Mouse (Mus musculus): ENCODE results near the gene Plcd4. TPM values are rescaled to one million over a fixed set of nuclear protein-coding genes. Genes with fewer than 3 reads are reported as not detected.
"Not testable (repeated sequence)": the region's sequence is repeated elsewhere in the genome, so short reads cannot be mapped to it uniquely, and the experiment has no call there.

Gene Plcd4
- not detected in 2 replicates for polyA plus RNA-seq (2011; ENCODE audit: insufficient read depth, insufficient read length, low replicate concordance, missing spikeins)

DNA sequence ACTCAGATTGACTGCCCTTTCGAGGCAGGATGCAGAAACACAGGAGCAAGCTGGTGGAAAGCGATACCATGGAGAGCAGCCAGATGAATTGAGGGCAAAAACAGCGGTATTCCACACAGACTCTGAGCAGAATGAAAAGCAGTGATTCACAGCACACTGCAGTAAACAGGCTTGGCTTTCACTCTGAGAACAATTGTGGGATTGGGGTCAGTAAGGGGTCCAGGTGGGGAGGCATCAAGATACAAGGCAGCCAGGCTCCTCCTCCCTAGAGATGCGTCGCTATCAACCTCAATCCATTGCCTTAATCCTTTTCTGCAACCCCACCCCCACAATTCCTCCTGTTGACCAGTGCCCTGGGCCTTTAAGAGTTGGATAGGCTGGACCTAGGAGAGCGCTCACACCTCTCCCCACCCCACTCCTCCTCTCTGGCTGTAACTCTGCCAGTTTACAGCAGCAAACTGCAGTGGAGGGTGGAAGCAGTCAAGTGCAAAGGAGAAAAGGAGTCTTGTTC is at the start of gene Plcd4:
Gene Plcd4, plus strand, starts transcription at position 438 of the 511 bp plus-strand sequence.
- WGBS: 24% methylated on average over 6 of the region's 6 CpGs
- no peak for TF ChIP-seq CTCF (IDR thresholded peaks at IDR 0.05; ENCODE audit: control insufficient read depth, insufficient read depth, low read length)
- TF ChIP-seq POLR2A (IDR thresholded peaks at IDR 0.05; ENCODE audit: borderline replicate concordance, control insufficient read depth, low read depth, low read length): no peak
- no peak within 1 kb of the TSS; the same call in 1 of the 2 replicates for H3K27ac ChIP-seq (ENCODE audit: control insufficient read depth, insufficient read depth, low read depth, low read length, poor library complexity)
- no peak within 1 kb of the TSS for H3K4me3 ChIP-seq (replicated peaks; ENCODE audit: control insufficient read depth, low read depth, low read length)
- H3K4me1 ChIP-seq (ENCODE audit: control insufficient read depth, insufficient read depth, low read length): no peaks in the 10 kb centered on the region; the same call in 1 of the 2 replicates

DNA sequence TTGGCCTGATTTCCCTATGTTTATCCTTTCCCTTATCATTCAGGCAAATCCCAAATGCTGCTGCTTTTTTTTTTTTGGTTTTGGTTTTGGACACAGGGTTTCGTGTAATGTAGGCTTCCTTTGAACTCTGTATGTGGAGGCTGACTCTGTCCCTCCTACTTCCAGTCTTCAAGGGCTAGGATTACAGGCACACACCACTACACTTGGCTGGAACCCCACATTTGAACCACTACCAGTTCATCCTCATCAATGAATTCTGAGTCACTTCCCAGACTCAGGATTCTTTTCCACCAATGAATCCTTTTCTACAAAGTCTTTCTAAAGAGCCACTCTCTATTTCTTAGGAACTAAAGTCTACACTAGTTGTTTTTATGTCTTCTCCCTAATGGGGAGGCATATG is 41.6 kb upstream of the Plcd4 start:
- 72% methylated on average over 1 of the region's 1 CpGs for WGBS
- no peak for TF ChIP-seq POLR2A (IDR thresholded peaks at IDR 0.05; ENCODE audit: borderline replicate concordance, control insufficient read depth, low read depth, low read length)
- TF ChIP-seq CTCF (IDR thresholded peaks at IDR 0.05; ENCODE audit: control insufficient read depth, insufficient read depth, low read length): no peak

DNA sequence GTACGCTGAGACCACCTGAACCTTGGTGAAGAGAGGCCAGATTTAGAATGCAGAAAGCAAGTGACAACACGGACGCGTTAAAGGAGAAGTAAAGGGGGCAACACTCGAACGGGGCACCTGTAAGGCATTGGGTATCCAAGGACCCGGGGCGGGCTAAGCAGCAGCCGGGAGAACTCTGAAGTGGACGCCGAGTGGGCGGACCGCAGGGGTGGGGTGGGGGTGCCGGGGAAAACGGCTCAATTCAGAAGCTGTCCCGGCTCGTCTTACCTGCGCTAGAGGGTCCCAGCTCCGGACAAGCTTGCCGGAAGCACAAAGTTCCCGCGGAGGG is 37.3 kb upstream of the Plcd4 start:
- Histone ChIP-seq H3K27ac (ENCODE audit: control insufficient read depth, insufficient read depth, low read depth, low read length, poor library complexity) (no peak overlapping the region), H3K4me3 (replicated peaks; ENCODE audit: control insufficient read depth, low read depth, low read length) (peak overlapping the region; percentile 85), H3K4me1 (ENCODE audit: control insufficient read depth, insufficient read depth, low read length) (no peaks in the 10 kb centered on the region; the same call in 1 of the 2 replicates)
- TF ChIP-seq CTCF (IDR thresholded peaks at IDR 0.05; ENCODE audit: control insufficient read depth, insufficient read depth, low read length) (no peak), POLR2A (IDR thresholded peaks at IDR 0.05; ENCODE audit: borderline replicate concordance, control insufficient read depth, low read depth, low read length) (no peak)
- WGBS: under 1% methylated on average over 22 of the region's 22 CpGs

More for the DNA sequence above, 41.6 kb upstream of the Plcd4 start:
- Histone ChIP-seq H3K4me3 (replicated peaks; ENCODE audit: control insufficient read depth, low read depth, low read length) (no peak overlapping the region), H3K4me1 (ENCODE audit: control insufficient read depth, insufficient read depth, low read length) (no peaks in the 10 kb centered on the region; the same call in 1 of the 2 replicates), H3K27ac (ENCODE audit: control insufficient read depth, insufficient read depth, low read depth, low read length, poor library complexity) (no peak overlapping the region)

DNA sequence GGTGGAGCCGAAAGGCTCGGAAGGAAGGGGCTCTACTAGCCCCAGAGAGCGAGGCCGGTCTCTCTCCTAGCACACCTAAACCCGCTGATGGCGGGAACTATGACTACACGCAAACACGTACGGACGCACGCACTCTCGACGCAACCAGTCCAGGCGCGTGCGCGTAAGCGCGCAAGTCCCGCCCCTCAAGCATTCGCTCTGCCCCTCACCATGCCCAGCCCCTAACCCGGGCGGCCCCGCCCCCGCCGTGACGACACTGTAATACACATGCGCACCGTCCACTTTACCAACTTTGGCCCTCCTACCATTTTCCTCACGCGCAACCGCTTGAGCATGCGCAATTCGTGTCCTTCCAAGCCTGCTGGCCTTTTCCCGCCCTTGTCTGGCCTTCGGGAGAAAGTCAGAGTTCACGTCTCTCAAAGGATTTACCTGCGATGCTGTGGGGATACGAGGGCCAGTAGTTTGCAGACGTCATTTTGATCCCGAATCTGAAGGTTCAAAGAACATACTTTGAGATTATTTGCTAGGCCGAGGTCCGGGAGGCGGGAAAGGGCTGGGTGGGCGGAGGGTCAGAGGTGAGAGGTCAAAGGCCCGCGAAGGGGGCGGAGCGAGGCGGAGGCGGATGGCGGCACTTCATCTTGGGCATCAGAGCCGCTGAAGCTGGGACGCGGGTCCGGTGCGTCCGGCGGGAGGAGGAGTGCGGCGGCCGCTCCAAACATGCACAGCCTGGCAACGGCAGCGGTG is 36.8 kb upstream of the Plcd4 start, which contains the start of gene Cnot9:
Gene Cnot9, plus strand, starts transcription at position 338 of the 744 bp plus-strand sequence.
- TF ChIP-seq POLR2A (IDR thresholded peaks at IDR 0.05; ENCODE audit: borderline replicate concordance, control insufficient read depth, low read depth, low read length) (peak; percentile 84), CTCF (IDR thresholded peaks at IDR 0.05; ENCODE audit: control insufficient read depth, insufficient read depth, low read length) (no peak)
- under 1% methylated on average over 64 of the region's 64 CpGs for WGBS
- Histone ChIP-seq H3K4me1 (ENCODE audit: control insufficient read depth, insufficient read depth, low read length) (no peaks in the 10 kb centered on the region; the same call in 1 of the 2 replicates), H3K27ac (ENCODE audit: control insufficient read depth, insufficient read depth, low read depth, low read length, poor library complexity) (peak within 1 kb of the TSS; percentile 63), H3K4me3 (replicated peaks; ENCODE audit: control insufficient read depth, low read depth, low read length) (peak within 1 kb of the TSS; percentile 85)

DNA sequence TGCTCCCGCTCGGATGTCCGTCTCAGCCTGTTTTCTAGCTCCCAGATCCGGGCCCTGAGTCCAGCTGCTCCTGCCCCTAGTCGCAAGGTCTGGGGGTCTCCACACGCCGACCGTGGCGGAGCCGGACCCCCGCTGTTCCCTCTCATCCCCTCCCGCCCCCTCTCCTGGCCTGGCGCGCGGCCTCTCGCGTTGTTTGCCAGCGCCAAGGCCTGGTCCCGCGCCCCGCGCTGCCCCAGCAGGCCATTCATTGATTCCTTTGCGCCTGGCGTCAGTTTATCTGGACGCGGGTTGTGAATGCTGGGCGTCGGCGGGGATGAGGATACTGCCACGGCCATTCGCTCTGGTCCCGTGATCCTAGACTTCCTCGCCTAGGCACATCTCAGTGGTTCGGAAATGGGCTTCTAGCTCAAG is 36.2 kb upstream of the Plcd4 start:
- H3K27ac ChIP-seq (ENCODE audit: control insufficient read depth, insufficient read depth, low read depth, low read length, poor library complexity): peak overlapping the region; percentile 63
- peak overlapping the region; percentile 83 for H3K4me3 ChIP-seq (replicated peaks; ENCODE audit: control insufficient read depth, low read depth, low read length)
- WGBS: under 1% methylated on average over 34 of the region's 34 CpGs
- TF ChIP-seq POLR2A (IDR thresholded peaks at IDR 0.05; ENCODE audit: borderline replicate concordance, control insufficient read depth, low read depth, low read length) (no peak), CTCF (IDR thresholded peaks at IDR 0.05; ENCODE audit: control insufficient read depth, insufficient read depth, low read length) (no peak)
- H3K4me1 ChIP-seq (ENCODE audit: control insufficient read depth, insufficient read depth, low read length): no peaks in the 10 kb centered on the region; the same call in 1 of the 2 replicates

DNA sequence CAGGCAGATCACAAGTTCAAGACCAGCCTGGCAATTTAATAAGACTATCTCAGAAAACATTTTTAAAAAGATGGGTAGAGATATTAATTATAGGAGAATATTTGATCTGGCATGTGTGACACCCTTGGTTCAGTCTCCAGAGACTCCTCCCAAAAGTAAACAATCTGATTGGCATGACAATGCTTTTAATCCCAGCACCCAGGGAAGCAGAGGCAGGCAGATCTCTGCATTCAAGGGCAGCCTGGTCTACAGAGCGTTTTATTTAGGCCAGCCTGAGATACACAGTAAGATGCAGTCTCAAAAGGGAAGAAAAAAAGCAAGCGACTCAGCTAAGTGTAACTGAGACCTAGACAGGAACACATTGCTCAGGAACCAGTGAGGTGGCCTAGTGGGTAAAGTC is 34.9 kb upstream of the Plcd4 start:
- WGBS: 76% methylated on average over 2 of the region's 2 CpGs
- H3K4me1 ChIP-seq (ENCODE audit: control insufficient read depth, insufficient read depth, low read length): no peaks in the 10 kb centered on the region; the same call in 1 of the 2 replicates
- TF ChIP-seq CTCF (IDR thresholded peaks at IDR 0.05; ENCODE audit: control insufficient read depth, insufficient read depth, low read length) (no peak), POLR2A (IDR thresholded peaks at IDR 0.05; ENCODE audit: borderline replicate concordance, control insufficient read depth, low read depth, low read length) (no peak)
- no peak overlapping the region for H3K4me3 ChIP-seq (replicated peaks; ENCODE audit: control insufficient read depth, low read depth, low read length)
- no peak overlapping the region for H3K27ac ChIP-seq (ENCODE audit: control insufficient read depth, insufficient read depth, low read depth, low read length, poor library complexity)

DNA sequence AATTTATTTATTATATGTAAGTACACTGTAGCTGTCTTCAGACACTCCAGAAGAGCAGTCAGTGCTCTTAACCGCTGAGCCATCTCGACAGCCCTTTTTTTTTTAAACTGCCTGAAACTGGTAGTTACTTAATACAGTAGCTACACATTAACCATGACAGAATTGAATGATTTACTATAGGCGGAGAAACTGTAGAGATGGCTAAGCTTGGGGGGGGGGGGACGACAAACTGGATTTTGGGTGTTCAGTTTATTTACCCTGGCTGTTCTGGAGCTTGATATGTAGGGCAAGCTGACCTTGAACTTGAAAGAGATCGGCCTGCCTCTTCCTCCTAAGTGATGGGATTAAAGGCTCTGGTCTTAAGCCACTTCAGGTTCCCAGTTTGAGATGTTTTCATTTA is 31.4 kb upstream of the Plcd4 start:
- no peaks in the 10 kb centered on the region; the same call in 1 of the 2 replicates for H3K4me1 ChIP-seq (ENCODE audit: control insufficient read depth, insufficient read depth, low read length)
- no peak overlapping the region for H3K4me3 ChIP-seq (replicated peaks; ENCODE audit: control insufficient read depth, low read depth, low read length)
- TF ChIP-seq CTCF (IDR thresholded peaks at IDR 0.05; ENCODE audit: control insufficient read depth, insufficient read depth, low read length): no peak
- WGBS: 92% methylated on average over 5 of the region's 5 CpGs
- no peak overlapping the region for H3K27ac ChIP-seq (ENCODE audit: control insufficient read depth, insufficient read depth, low read depth, low read length, poor library complexity)

DNA sequence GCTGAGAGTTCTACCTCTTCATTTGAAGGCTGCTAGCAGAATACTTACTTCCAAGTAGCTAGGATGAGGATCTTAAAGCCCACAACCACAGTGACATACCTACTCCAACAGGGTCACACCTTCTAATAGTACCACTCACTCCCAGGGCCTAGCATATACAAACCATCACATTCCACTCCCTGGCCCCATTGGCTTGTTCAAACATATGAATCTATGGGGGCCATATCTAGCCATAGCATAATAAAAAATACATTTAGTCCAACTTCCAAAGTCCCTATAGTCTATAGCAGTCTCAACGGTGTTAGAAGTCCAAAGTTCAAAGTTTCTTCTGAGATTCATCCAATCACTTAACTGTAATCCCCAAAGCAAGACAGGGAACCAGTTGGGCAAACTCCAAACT is 29.7 kb upstream of the Plcd4 start:
- not testable (repeated sequence) for H3K4me3 ChIP-seq (replicated peaks; ENCODE audit: control insufficient read depth, low read depth, low read length); H3K27ac ChIP-seq (ENCODE audit: control insufficient read depth, insufficient read depth, low read depth, low read length, poor library complexity); H3K4me1 ChIP-seq (ENCODE audit: control insufficient read depth, insufficient read depth, low read length)
- WGBS: 91% methylated on average over 1 of the region's 1 CpGs
